Mouse (Mus musculus) embryonic fibroblast, embryonic 13.5 days (primary cell): ENCODE results near the gene Josd2.

Source experiments
- CTCF ChIP-seq: IDR thresholded peaks from 2 replicates; pipeline ENCODE4 v1.5.1; 2011; ENCODE audit warnings: mild to moderate bottlenecking, control low read depth, low read length, moderate library complexity, borderline replicate concordance; ENCODE audit not compliant: insufficient read depth
- POLR2A ChIP-seq: IDR thresholded peaks from 2 replicates; pipeline ENCODE4 v1.6.1; 2011; ENCODE audit warnings: low read depth, mild to moderate bottlenecking, control low read depth, low read length, moderate library complexity

DNA sequence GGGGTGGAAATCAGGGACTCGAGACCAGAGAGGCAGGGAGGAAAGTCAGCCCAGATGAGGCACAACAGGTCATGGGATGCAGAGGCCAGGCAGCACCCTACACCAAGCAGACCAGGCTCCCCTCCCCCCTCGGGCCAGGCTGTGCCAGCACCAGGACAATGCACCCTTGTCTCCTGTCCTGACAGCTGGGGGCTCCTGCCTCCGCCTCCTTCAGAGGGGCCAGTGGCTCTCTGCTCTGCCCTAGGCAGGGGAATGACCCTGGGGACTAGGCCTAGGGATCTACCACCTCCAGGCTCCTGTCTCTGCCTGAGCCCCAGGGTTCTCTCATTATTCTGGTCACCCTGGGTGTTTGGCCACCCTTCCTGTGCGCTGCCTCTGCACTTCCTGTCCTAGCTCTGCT is 6.6 kb downstream of the Josd2 start:
- TF ChIP-seq CTCF (no peak), POLR2A (no peak)
